Mouse (Mus musculus): ENCODE measurements around the gene Melk. TPM values are rescaled to one million over a fixed set of nuclear protein-coding genes. Genes with fewer than 3 reads are reported as not detected.

Gene Melk
- 1 to 10 TPM in 1 of 2 experiments, under 1 TPM in 1; 0.91 to 3.8 TPM for polyA plus RNA-seq (2017; shearing (Covaris generic))

DNA sequence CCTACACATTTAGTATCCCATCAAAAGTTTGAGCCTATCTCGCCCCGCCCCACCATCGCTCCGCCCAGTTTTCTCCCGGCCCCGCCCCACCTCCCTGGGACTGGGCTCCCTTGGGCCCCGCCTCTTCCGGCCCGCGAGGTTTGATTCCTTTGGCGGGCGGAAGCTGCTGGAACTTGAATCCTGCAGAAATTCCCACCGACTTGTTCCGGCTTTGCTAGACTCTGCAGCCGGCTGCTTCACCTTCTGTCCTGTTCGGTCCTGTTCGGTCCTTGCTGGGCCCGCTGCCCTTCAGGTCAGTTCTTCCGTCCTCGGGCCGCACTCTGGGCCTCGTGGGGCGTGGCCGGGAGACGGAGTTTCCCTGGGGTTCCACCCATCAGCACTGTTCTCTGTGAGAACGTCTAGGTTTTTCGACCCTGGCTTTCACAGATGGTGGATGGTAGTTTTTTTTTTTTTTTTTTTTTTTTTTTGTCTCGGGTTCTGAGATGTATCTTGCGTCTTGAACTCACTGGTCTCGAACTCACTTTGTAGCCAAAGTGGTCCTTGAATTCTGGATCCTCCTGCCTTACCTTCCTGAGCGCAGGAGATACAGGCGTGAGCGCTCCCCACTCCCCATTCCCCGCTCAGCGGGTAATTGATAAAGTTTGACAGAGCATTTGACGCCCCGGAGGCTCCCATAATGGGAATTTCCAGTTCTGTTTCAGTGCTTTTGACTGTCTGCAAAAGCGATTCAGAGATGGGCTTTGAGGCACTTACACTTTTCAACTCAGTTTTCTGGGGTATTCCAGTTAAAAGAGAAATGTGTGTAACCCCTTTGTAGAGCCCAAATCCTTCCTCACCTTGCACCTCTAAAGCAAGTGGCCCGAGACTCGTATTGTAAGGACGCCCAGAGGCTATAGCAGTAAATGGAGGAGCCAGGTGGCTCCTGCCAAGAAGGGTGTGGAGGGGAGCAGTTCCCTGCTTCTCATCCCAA, at the start of gene Melk:
Melk (plus strand) TSS at position 96 of the 970 bp plus-strand sequence.

Other genes starting within 250 kb of the Melk start
- gene Gne, start 216.7 kb upstream of the Melk start, polyA plus RNA-seq (2017; shearing (Covaris generic)), result 10 to 100 TPM; 60.5 to 63.1 TPM
- gene Rnf38, start 67.1 kb upstream of the Melk start, polyA plus RNA-seq (2017; shearing (Covaris generic)), result 10 to 100 TPM; 59.5 to 62.4 TPM

Data from inflammation-experienced regulatory T-cells (primary cell).